Mouse (Mus musculus) C2C12 (cell line): ENCODE data around the gene Tmed3. TPM values are rescaled to one million over a fixed set of nuclear protein-coding genes. Genes with fewer than 3 reads are reported as not detected.

Experiments used
- H3K27me3 ChIP-seq: one replicate; pipeline ENCODE4 v1.6.1; 2011; ENCODE audit not compliant: control insufficient read depth, insufficient read depth, insufficient read length
- H3K36me3 ChIP-seq: one replicate; pipeline ENCODE4 v1.6.1; 2011; ENCODE audit not compliant: control insufficient read depth, insufficient read depth
- H3K4me3 ChIP-seq: one replicate; pipeline ENCODE4 v1.5.1; 2011; ENCODE audit warnings: mild to moderate bottlenecking, control low read depth; ENCODE audit not compliant: poor library complexity, insufficient read depth, severe bottlenecking
- H3K79me2 ChIP-seq: one replicate; pipeline ENCODE4 v1.6.1; 2011; ENCODE audit not compliant: control insufficient read depth, insufficient read depth
- H3K79me3 ChIP-seq: one replicate; pipeline ENCODE4 v1.6.1; 2011; ENCODE audit warnings: low read depth, control low read depth
- H3ac ChIP-seq: one replicate; pipeline ENCODE3; 2011; ENCODE audit warnings: low read depth; ENCODE audit not compliant: control insufficient read depth, insufficient read length
- CEBPB ChIP-seq: IDR thresholded peaks from one replicate; pipeline ENCODE4 v1.6.1; 2011; ENCODE audit warnings: low read depth, mild to moderate bottlenecking, control low read depth, moderate library complexity
- CTCF ChIP-seq: IDR thresholded peaks from one replicate; pipeline ENCODE4 v1.5.1; 2011; ENCODE audit not compliant: control insufficient read depth, insufficient read depth, insufficient read length
- FOSL1 ChIP-seq: IDR thresholded peaks from one replicate; pipeline ENCODE4 v1.8.0; 2011; ENCODE audit warnings: mild to moderate bottlenecking, low read length; ENCODE audit not compliant: poor library complexity, insufficient read depth, severe bottlenecking
- MAX ChIP-seq: IDR thresholded peaks from one replicate; pipeline ENCODE4 v1.6.1; 2011; ENCODE audit warnings: mild to moderate bottlenecking, control low read depth
- MYOD1 ChIP-seq: IDR thresholded peaks from one replicate; pipeline ENCODE4 v1.6.1; 2011; ENCODE audit warnings: low read depth; ENCODE audit not compliant: control insufficient read depth, insufficient read length
- MYOG ChIP-seq: IDR thresholded peaks from one replicate; pipeline ENCODE4 v1.6.1; 2011; ENCODE audit not compliant: control insufficient read depth, insufficient read length; ENCODE audit errors: extremely low read depth
- USF1 ChIP-seq: IDR thresholded peaks from one replicate; pipeline ENCODE4 v1.6.1; 2011; ENCODE audit warnings: low read depth, mild to moderate bottlenecking, control low read depth, moderate library complexity
- long read RNA-seq, 2 experiments: library from polyadenylated mRNA; unstranded; transcript quantifications; one replicate each; pipeline ENCODE4 v2.0.0; 2019 to 2020
- polyA plus RNA-seq: library from polyadenylated mRNA; unstranded; fragments of >200 nt; fragmentation: generic; extraction: Trizol; gene quantifications from one replicate; pipeline ENCODE4 v1.2.1, GENCODE M21; 2012; ENCODE audit warnings: missing spikeins

Gene Tmed3
- 75.1 TPM for polyA plus RNA-seq
- long read RNA-seq, experiment 1, transcript Tmed3-201 (3 exons, 1,346 nt) = major isoform, 126 of 146 reads
- long read RNA-seq, experiment 1, partial matches to known transcripts = 20 of 146 reads
- long read RNA-seq, experiment 1, other reads (novel, unspliced or antisense) = 0 of 146 reads
- long read RNA-seq, experiment 2, transcript Tmed3-201 (3 exons, 1,346 nt) = major isoform, 176 of 180 reads
- long read RNA-seq, experiment 2, partial matches to known transcripts = 1 of 180 reads
- long read RNA-seq, experiment 2, other reads (novel, unspliced or antisense) = 3 of 180 reads

GRCm38 (mm10) chr9:89704265-89705196 lies at the start of gene Tmed3:
TSS of gene Tmed3 (minus strand) at chr9:89705068.
- Histone ChIP-seq H3K27me3 (no peaks in the 10 kb centered on the region), H3K36me3 (peaks cover 13% of the 10 kb centered on the region), H3ac (peak within 1 kb of the TSS; percentile 95), H3K79me3 (no peaks in the 10 kb centered on the region), H3K79me2 (peaks cover 9% of the 10 kb centered on the region), H3K4me3 (peak within 1 kb of the TSS; percentile 42)
- peak; percentile 98 for TF ChIP-seq MAX
- TF ChIP-seq USF1 = no peak
- TF ChIP-seq CEBPB = no peak
- no peak for TF ChIP-seq FOSL1

- H3K27me3 ChIP-seq = no peaks in the 10 kb centered on the region
- no peaks in the 10 kb centered on the region for H3K79me2 ChIP-seq
- H3ac ChIP-seq = no peak overlapping the region
- TF ChIP-seq CTCF = no peak
- no peak for TF ChIP-seq MAX
- TF ChIP-seq FOSL1 = no peak
- no peak for TF ChIP-seq USF1
- no peak for TF ChIP-seq MYOD1
- TF ChIP-seq MYOG = no peak
- TF ChIP-seq CEBPB = no peak
- H3K79me3 ChIP-seq = no peaks in the 10 kb centered on the region
- H3K36me3 ChIP-seq = no peaks in the 10 kb centered on the region
- no peak overlapping the region for H3K4me3 ChIP-seq
Observed at GRCm38 (mm10) chr9:89740041-89740440, 35.2 kb upstream of the Tmed3 start.

GRCm38 (mm10) chr9:89738295-89738694 lies 33.4 kb upstream of the Tmed3 start, which contains the start of gene Ankrd34c:
TSS of gene Ankrd34c (minus strand) at chr9:89738475.
- H3ac ChIP-seq = no peak within 1 kb of the TSS
- no peak within 1 kb of the TSS for H3K4me3 ChIP-seq
- no peaks in the 10 kb centered on the region for H3K79me2 ChIP-seq
- H3K36me3 ChIP-seq = no peaks in the 10 kb centered on the region
- no peaks in the 10 kb centered on the region for H3K27me3 ChIP-seq
- no peak for TF ChIP-seq CEBPB
- no peak for TF ChIP-seq MYOD1
- no peak for TF ChIP-seq CTCF
- no peak for TF ChIP-seq FOSL1
- no peak for TF ChIP-seq USF1
- no peak for TF ChIP-seq MYOG
- TF ChIP-seq MAX = no peak
- H3K79me3 ChIP-seq = no peaks in the 10 kb centered on the region

DNA sequence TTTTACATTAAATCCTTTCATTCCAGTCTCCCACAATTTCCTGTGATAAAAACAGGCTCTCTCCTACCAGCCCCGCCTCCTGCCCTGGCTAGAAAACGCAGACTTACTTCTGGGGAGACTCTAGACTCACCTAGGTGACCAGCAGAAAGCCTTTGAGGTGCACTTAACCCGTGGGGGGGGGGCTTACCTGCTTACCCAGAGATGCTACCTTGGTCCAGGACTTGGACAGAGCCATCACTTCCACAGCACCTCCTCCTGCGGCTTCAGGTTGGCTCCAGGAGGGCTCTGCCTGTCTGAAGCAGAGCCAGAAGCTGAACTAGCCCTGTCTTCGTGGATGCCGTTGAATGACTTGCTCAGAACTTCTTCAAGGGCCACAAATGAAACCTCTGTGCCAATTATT lies 33.0 kb upstream of the Tmed3 start:
- Histone ChIP-seq H3K4me3 (no peak overlapping the region), H3K79me2 (no peaks in the 10 kb centered on the region), H3ac (no peak overlapping the region), H3K79me3 (no peaks in the 10 kb centered on the region), H3K27me3 (no peaks in the 10 kb centered on the region), H3K36me3 (no peaks in the 10 kb centered on the region)
- no peak for TF ChIP-seq FOSL1
- TF ChIP-seq USF1 = no peak
- no peak for TF ChIP-seq MAX
- TF ChIP-seq MYOD1 = no peak
- TF ChIP-seq CTCF = no peak
- no peak for TF ChIP-seq CEBPB
- no peak for TF ChIP-seq MYOG

- Histone ChIP-seq H3K79me2 (no peaks in the 10 kb centered on the region), H3K79me3 (no peaks in the 10 kb centered on the region), H3K36me3 (no peaks in the 10 kb centered on the region), H3K27me3 (no peaks in the 10 kb centered on the region), H3ac (no peak overlapping the region), H3K4me3 (no peak overlapping the region)
- TF ChIP-seq USF1 (no peak), MAX (no peak), FOSL1 (no peak), MYOD1 (no peak), CEBPB (no peak), MYOG (no peak)
Observed at GRCm38 (mm10) chr9:89736932-89737705, 32.3 kb upstream of the Tmed3 start.
